Mouse (Mus musculus) lung, embryonic 16.5 days (tissue): Measurements from ENCODE around the gene Cers4. TPM values are rescaled to one million over a fixed set of nuclear protein-coding genes. Genes with fewer than 3 reads are reported as not detected.

Source experiments
- polyA plus RNA-seq: library from polyadenylated mRNA; unstranded; fragments of >200 nt; fragmentation: Nextera tagmentation; extraction: Ambion mirVana; gene quantifications from 2 replicates; pipeline ENCODE4 v1.2.1, GENCODE M21; 2015

The Cers4 gene
- polyA plus RNA-seq, 1 experiment from 2014 or later, result 30.2 TPM

Other genes with a start within 250 kb of the Cers4 start
- 3.4 and 4.2 TPM in 2 replicates for gene Tgfbr3l, start 244.8 kb upstream of the Cers4 start, polyA plus RNA-seq
- gene Snapc2, start 239.9 kb upstream of the Cers4 start, polyA plus RNA-seq, result 48.7 and 52.0 TPM in 2 replicates
- gene Ctxn1, start 233.8 kb upstream of the Cers4 start, polyA plus RNA-seq, result 54.4 and 58.0 TPM in 2 replicates
- 56.5 and 57.2 TPM in 2 replicates for gene Timm44, start 217.1 kb upstream of the Cers4 start, polyA plus RNA-seq
- 18.2 and 25.8 TPM in 2 replicates for gene Ccl25, start 167.8 kb upstream of the Cers4 start, polyA plus RNA-seq
- 197 and 224 TPM in 2 replicates for gene Elavl1, start 167.6 kb upstream of the Cers4 start, polyA plus RNA-seq
- 13.8 and 14.0 TPM in 2 replicates for gene Zfp958, start 120.1 kb downstream of the Cers4 start, polyA plus RNA-seq